Mouse (Mus musculus) heart, postnatal 0 days (tissue): ENCODE data around the gene Prox2. TPM values are rescaled to one million over a fixed set of nuclear protein-coding genes. Genes with fewer than 3 reads are reported as not detected.

Experiments
- ATAC-seq: fragments of 200-750 bp; cut with Nextera tagmentation; 2 replicates; pipeline ENCODE4 v1.8.0; 2017; ENCODE audit warnings: low read depth, moderate number of reproducible peaks, moderate library complexity; ENCODE audit not compliant: insufficient read depth
- DNase-seq: peaks from one replicate; pipeline ENCODE4 v3.0.0-alpha.2; 2016; ENCODE audit warnings: low spot score
- H3K27ac ChIP-seq: fragments of 300-500 bp; sonication (generic); 2 replicates; pipeline ENCODE4 v1.5.1; 2014; ENCODE audit warnings: low read depth, mild to moderate bottlenecking
- H3K27me3 ChIP-seq: fragments of 300-500 bp; sonication (generic); 2 replicates; pipeline ENCODE4 v1.6.1; 2014; ENCODE audit warnings: low read length, mixed read lengths; ENCODE audit not compliant: control insufficient read depth, insufficient read depth
- H3K36me3 ChIP-seq: fragments of 300-500 bp; sonication (generic); replicated peaks from 2 replicates; pipeline ENCODE4 v1.6.1; 2014; ENCODE audit warnings: low read length, mixed read lengths; ENCODE audit not compliant: control insufficient read depth, insufficient read depth
- H3K4me1 ChIP-seq: fragments of 300-500 bp; sonication (generic); 2 replicates; pipeline ENCODE4 v1.6.1; 2014; ENCODE audit warnings: antibody characterized with exemption; ENCODE audit not compliant: control insufficient read depth, insufficient read depth
- H3K4me2 ChIP-seq: fragments of 300-500 bp; sonication (generic); 2 replicates; pipeline ENCODE4 v1.6.1; 2014; ENCODE audit warnings: low read depth, mild to moderate bottlenecking, low read length, moderate library complexity
- H3K4me3 ChIP-seq: fragments of 300-500 bp; sonication (generic); 2 replicates; pipeline ENCODE4 v1.5.1; 2014; ENCODE audit warnings: low read depth, low read length
- H3K9ac ChIP-seq: fragments of 300-500 bp; sonication (generic); replicated peaks from 2 replicates; pipeline ENCODE4 v1.6.1; 2014; ENCODE audit warnings: low read depth, low read length, mixed read lengths
- H3K9me3 ChIP-seq: fragments of 300-500 bp; sonication (generic); replicated peaks from 2 replicates; pipeline ENCODE4 v1.6.1; 2016; ENCODE audit warnings: low read length; ENCODE audit not compliant: control insufficient read depth
- CTCF ChIP-seq: IDR thresholded peaks from 2 replicates; pipeline ENCODE4 v1.5.1; 2016; ENCODE audit warnings: antibody characterized with exemption, control low read depth, low read depth
- EP300 ChIP-seq: IDR thresholded peaks from 2 replicates; pipeline ENCODE4 v1.6.1; 2016; ENCODE audit warnings: antibody characterized with exemption, low read depth
- WGBS: fragments of 180-500 bp; shearing (Covaris S2); extraction: QIAGEN DNeasy Blood & Tissue Kit; methylation state at CpG from one replicate; pipeline ENCODE4 v1.1.7; 2014; 5-methylcytosine and 5-hydroxymethylcytosine counted together
- polyA plus RNA-seq: library from polyadenylated mRNA; unstranded; fragments of >200 nt; fragmentation: Nextera tagmentation; extraction: Ambion mirVana; gene quantifications from 2 replicates; pipeline ENCODE4 v1.2.1, GENCODE M21; 2015
- total RNA-seq: library from RNA; depleted of rRNA; stranded (reverse); fragments of >200 nt; gene quantifications from 2 replicates; pipeline ENCODE4 v1.2.3, GENCODE M21; 2014; ENCODE audit warnings: low replicate concordance

Gene Prox2
- total and polyA plus RNA-seq, 2 experiments from 2014 or later = 0.08 to 1.8 TPM

DNA sequence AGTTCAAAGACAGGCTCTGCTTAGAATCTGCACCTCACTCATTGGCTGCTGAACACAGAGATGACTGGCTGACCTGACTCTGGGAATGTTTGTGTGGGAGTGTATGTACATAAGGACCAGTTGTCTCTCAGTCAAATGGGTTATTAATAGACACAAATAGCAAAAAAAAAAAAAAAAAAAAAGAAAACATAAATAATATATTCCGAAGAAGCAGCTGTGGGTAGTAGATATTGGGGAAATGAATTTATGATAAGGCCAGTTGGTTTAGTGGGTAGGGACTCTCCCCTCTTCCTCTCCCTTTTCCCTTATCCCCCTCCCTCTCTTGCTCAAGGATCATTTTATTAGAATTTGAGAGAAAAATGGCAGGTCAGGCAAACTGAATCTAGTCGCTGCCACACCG, 3.4 kb upstream of the Prox2 start:
- H3K27ac ChIP-seq = no peak overlapping the region
- H3K9ac ChIP-seq = no peak overlapping the region
- no peak for ATAC-seq
- H3K4me3 ChIP-seq = no peak overlapping the region
- TF ChIP-seq EP300 = no peak
- no peak for TF ChIP-seq CTCF
- 91% methylated on average over 3 of the region's 3 CpGs for WGBS
- DNase-seq = no peak
- no peaks in the 10 kb centered on the region for H3K9me3 ChIP-seq
- H3K4me1 ChIP-seq = peaks cover 31% of the 10 kb centered on the region
- H3K27me3 ChIP-seq = no peaks in the 10 kb centered on the region
- H3K36me3 ChIP-seq = peaks cover 35% of the 10 kb centered on the region
- no peak overlapping the region for H3K4me2 ChIP-seq

DNA sequence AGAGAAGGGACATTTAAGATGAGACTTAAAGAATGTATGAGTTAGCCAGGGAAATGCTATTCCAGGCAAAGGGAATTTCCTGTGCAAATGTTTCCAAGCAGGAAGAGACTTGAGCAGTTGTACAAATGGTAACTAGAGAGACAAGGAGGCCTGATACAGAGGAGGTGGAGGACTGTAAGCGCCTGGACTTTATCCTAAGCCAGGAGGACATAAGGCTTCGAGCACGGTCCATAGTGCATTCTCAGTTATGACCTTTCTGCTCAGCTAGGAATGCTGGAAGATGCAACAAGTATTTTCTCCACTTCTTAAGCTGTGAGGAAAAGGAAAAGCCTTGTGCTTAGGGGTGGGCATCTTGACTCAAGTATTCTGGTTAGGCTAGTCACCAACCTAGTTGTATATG, 2.8 kb upstream of the Prox2 start:
- peaks cover 31% of the 10 kb centered on the region for H3K4me1 ChIP-seq
- no peak overlapping the region for H3K4me3 ChIP-seq
- ATAC-seq = no peak
- DNase-seq = no peak
- H3K36me3 ChIP-seq = peaks cover 30% of the 10 kb centered on the region
- no peak overlapping the region for H3K9ac ChIP-seq
- peak overlapping the region; percentile 84; the same call in 1 of the 2 replicates for H3K4me2 ChIP-seq
- TF ChIP-seq EP300 (no peak), CTCF (no peak)
- no peaks in the 10 kb centered on the region for H3K27me3 ChIP-seq
- 59% methylated on average over 3 of the region's 3 CpGs for WGBS
- H3K9me3 ChIP-seq = no peaks in the 10 kb centered on the region
- peak overlapping the region; percentile 26; the same call in 1 of the 2 replicates for H3K27ac ChIP-seq

- H3K27me3 ChIP-seq = no peaks in the 10 kb centered on the region
- no peak overlapping the region for H3K4me3 ChIP-seq
- DNase-seq = no peak
- peaks cover 31% of the 10 kb centered on the region for H3K4me1 ChIP-seq
- peaks cover 26% of the 10 kb centered on the region for H3K36me3 ChIP-seq
- no peak for ATAC-seq
- H3K9ac ChIP-seq = peak overlapping the region; percentile 99; the same call in 1 of the 2 replicates
- no peaks in the 10 kb centered on the region for H3K9me3 ChIP-seq
- peak overlapping the region; percentile 84 for H3K4me2 ChIP-seq
- peak overlapping the region; percentile 26; the same call in 1 of the 2 replicates for H3K27ac ChIP-seq
- WGBS = 70% methylated on average over 7 of the region's 7 CpGs
- TF ChIP-seq CTCF (no peak), EP300 (no peak)
Measured at GRCm38 (mm10) chr12:85112550-85113251, 2.1 kb upstream of the Prox2 start.

DNA sequence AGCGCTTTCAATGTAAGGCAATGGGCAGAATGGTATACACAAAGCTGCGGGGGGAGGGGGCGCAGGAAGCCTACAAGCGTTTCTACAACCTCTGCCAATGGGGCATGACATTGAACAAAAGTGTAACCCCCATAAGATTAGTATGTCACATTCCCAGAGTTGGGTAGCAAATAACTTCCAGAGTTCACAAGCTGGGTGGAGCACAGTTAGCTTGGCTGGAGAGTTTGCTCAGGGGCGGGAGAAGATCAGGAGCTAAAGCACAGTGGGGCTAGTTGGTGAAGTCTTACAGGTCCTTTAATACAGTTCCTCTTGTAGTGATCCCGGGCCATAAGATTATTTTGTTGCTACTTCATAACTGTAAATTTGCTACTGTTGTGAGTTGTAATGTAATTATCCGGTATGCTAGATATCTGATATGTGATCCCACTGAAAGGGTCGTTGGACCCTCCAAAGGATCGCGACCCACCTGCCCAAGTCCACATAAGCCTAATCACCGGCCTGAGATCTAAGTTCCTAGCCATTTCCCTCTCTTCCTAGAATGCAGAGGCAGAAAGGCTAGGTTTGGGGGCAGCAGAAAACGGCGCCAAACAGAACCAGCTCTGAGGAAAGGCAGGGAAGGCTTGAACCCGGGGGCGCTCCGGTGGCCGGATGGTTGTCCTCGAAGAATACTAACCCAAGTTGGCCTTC, 405 bp downstream of the Prox2 start:
- peak overlapping the region; percentile 95 for H3K27ac ChIP-seq
- peak overlapping the region; percentile 99 for H3K9ac ChIP-seq
- peak; percentile 32; the same call in 1 of the 2 replicates for ATAC-seq
- H3K4me2 ChIP-seq = peak overlapping the region; percentile 84
- H3K9me3 ChIP-seq = no peaks in the 10 kb centered on the region
- H3K4me1 ChIP-seq = peaks cover 31% of the 10 kb centered on the region
- TF ChIP-seq EP300 (no peak), CTCF (no peak)
- peaks cover 7% of the 10 kb centered on the region; the same call in 1 of the 2 replicates for H3K36me3 ChIP-seq
- H3K27me3 ChIP-seq = no peaks in the 10 kb centered on the region
- WGBS = 14% methylated on average over 18 of the region's 18 CpGs
- H3K4me3 ChIP-seq = peak overlapping the region; percentile 99
- DNase-seq = peak; percentile 45

DNA sequence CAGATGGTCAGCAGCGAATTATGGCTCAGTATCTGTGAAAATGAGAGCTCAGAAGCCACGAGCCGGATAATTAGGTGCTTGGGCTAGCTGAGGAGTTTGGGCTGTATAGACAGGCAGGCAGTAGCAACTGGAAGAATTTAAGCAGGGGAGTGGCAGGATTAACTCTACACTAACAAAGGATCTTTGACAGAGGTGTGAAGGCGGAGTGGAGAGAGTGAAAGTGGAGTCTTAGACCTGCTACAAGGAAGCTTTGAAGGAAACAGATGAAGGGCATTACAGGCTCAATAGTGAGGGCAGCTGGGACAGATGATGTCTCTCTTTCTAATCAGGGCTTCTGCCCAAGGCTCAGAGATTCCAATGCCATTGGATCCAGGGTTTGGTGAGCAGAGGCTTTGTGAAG, 1.1 kb downstream of the Prox2 start:
- Histone ChIP-seq H3K36me3 (0 out of 2 replicates have a peak, but pooled peaks cover under 1% of the 10 kb centered on the region), H3K4me3 (no peak overlapping the region), H3K4me2 (no peak overlapping the region), H3K27me3 (no peaks in the 10 kb centered on the region), H3K9me3 (no peaks in the 10 kb centered on the region), H3K9ac (no peak overlapping the region), H3K27ac (0 out of 2 replicates have a peak overlapping the region, but pooled peaks have one; percentile 95), H3K4me1 (peaks cover 31% of the 10 kb centered on the region)
- 65% methylated on average over 4 of the region's 4 CpGs for WGBS
- DNase-seq (no peak), ATAC-seq (no peak)
- TF ChIP-seq CTCF = no peak
- TF ChIP-seq EP300 = no peak
